20 mouse cellular contexts compared by ENCODE assay signal in genomic region chr2:174903627-174904026, GRCm38 (mm10).
DNase-seq lines count a peak whose midpoint lies in the region; ATAC-seq and TF ChIP-seq lines count a peak whose summit lies in the region.
"Had no signal": no experiment of that assay in that cellular context is flagged by ENCODE, and none has a peak within 500 bp of the region (broad histone marks: within the 10 kb centered on the region; RNA-seq: fewer than 3 reads in every experiment).

No protein-coding gene starts in this region.

- no peak; the same call in 1 of the 2 replicates for ATAC-seq in limb, embryonic 14.5 days (ENCODE audit: low FRiP score, low read depth)
- ATAC-seq in midbrain, embryonic 15.5 days (replicated peaks), result no peak
- ATAC-seq: forebrain, postnatal 0 days; inflammation-experienced regulatory T-cells, adult 6 months; midbrain, embryonic 13.5 days had no signal

- H3K9me3 ChIP-seq in limb, embryonic 14.5 days (ENCODE audit: control insufficient read depth, low read length), result no peaks in the 10 kb centered on the region
- H3K9me3 ChIP-seq in midbrain, embryonic 15.5 days, result no peaks in the 10 kb centered on the region
- H3K9me3 ChIP-seq: liver, embryonic 13.5 days; lung, embryonic 15.5 days; midbrain, embryonic 13.5 days had no signal

- H3K36me3 ChIP-seq in limb, embryonic 14.5 days (ENCODE audit: control insufficient read depth, insufficient read depth, low read length), result no peaks in the 10 kb centered on the region
- no peaks in the 10 kb centered on the region for H3K36me3 ChIP-seq in midbrain, embryonic 15.5 days (replicated peaks)
- H3K36me3 ChIP-seq: liver, embryonic 13.5 days; lung, embryonic 15.5 days; midbrain, embryonic 13.5 days had no signal

- H3K4me2 ChIP-seq in limb, embryonic 14.5 days (replicated peaks; ENCODE audit: low read depth, low read length, severe bottlenecking), result no peak overlapping the region
- no peak overlapping the region for H3K4me2 ChIP-seq in midbrain, embryonic 15.5 days
- H3K4me2 ChIP-seq: liver, embryonic 13.5 days; lung, embryonic 15.5 days; midbrain, embryonic 13.5 days had no signal

- intact Hi-C loops in heart, postnatal 10 days (cut with DNase I), result loop anchor here (5.0 to 10.0 kb wide), 2 partner anchors 1341 to 1719 kb away; no protein-coding TSS in a partner anchor

- 51% methylated on average over 7 of the region's 7 CpGs for WGBS in limb, embryonic 14.5 days
- WGBS in midbrain, embryonic 15.5 days, result 82% methylated on average over 7 of the region's 7 CpGs

- peak; percentile 22 to 26 for DNase-seq in heart, postnatal 10 days
- no peak for DNase-seq in heart, adult 8-10 months (ENCODE audit: low spot score)
- DNase-seq in kidney, postnatal 4 days, result peak; percentile 30 to 48
- DNase-seq in kidney, adult 18-20 months, result no peak
- DNase-seq in limb, embryonic 14.5 days (ENCODE audit: low spot score), result peak; percentile 64
- DNase-seq in layer of hippocampus, adult 11-12 months (ENCODE audit: low spot score), result no peak
- DNase-seq: adrenal gland, postnatal 10 days; cerebellum, adult 11 months; cerebellum, postnatal 25 days; forebrain, postnatal 0 days; gastrocnemius, adult 2 months; layer of hippocampus, postnatal 36 days; liver, embryonic 13.5 days; thymus, postnatal 36 days had no signal

- no peak overlapping the region for H3K9ac ChIP-seq in limb, embryonic 14.5 days (ENCODE audit: low read depth, low read length, severe bottlenecking)
- no peak overlapping the region for H3K9ac ChIP-seq in midbrain, embryonic 15.5 days
- H3K9ac ChIP-seq: forebrain, postnatal 0 days; liver, embryonic 13.5 days; lung, embryonic 15.5 days; midbrain, embryonic 13.5 days had no signal

- H3K4me1 ChIP-seq in limb, embryonic 14.5 days (ENCODE audit: control insufficient read depth, insufficient read depth, low read length), result peaks cover 9% of the 10 kb centered on the region
- no peaks in the 10 kb centered on the region for H3K4me1 ChIP-seq in midbrain, embryonic 15.5 days
- H3K4me1 ChIP-seq: liver, embryonic 13.5 days; lung, embryonic 15.5 days; midbrain, embryonic 13.5 days had no signal

- H3K27ac ChIP-seq in limb, embryonic 14.5 days (replicated peaks; ENCODE audit: low read depth, low read length), result no peak overlapping the region
- no peak overlapping the region for H3K27ac ChIP-seq in midbrain, embryonic 15.5 days
- H3K27ac ChIP-seq: gastrocnemius, adult 2 months; liver, embryonic 13.5 days; lung, embryonic 15.5 days; macrophage; midbrain, embryonic 13.5 days had no signal

- H3K27me3 ChIP-seq in limb, embryonic 14.5 days (ENCODE audit: control insufficient read depth, insufficient read depth, low read length), result no peaks in the 10 kb centered on the region
- no peaks in the 10 kb centered on the region for H3K27me3 ChIP-seq in midbrain, embryonic 15.5 days (replicated peaks)
- H3K27me3 ChIP-seq: liver, embryonic 13.5 days; lung, embryonic 15.5 days; midbrain, embryonic 13.5 days had no signal

- no peak for TF ChIP-seq POLR2A in limb, embryonic 14.5 days (IDR thresholded peaks at IDR 0.05; ENCODE audit: borderline replicate concordance, extremely low read depth, insufficient read depth, insufficient read length)

- H3K4me3 ChIP-seq in limb, embryonic 14.5 days (replicated peaks; ENCODE audit: low read length), result no peak overlapping the region
- H3K4me3 ChIP-seq in midbrain, embryonic 15.5 days, result no peak overlapping the region
- H3K4me3 ChIP-seq: erythroblast, embryonic 14.5 days; gastrocnemius, adult 2 months; liver, embryonic 13.5 days; lung, embryonic 15.5 days; midbrain, embryonic 13.5 days had no signal

Comparison
In these comparisons a context has a peak if more than half of its experiments do, and no peak if none do; other contexts are left out.
1. DNase-seq: peak in heart, postnatal 10 days (2 of 2), kidney, postnatal 4 days (2 of 2) and limb, embryonic 14.5 days (single experiment); none in heart, adult 8-10 months (single experiment), kidney, adult 18-20 months (single experiment) and layer of hippocampus, adult 11-12 months (single experiment).